21 mouse cellular contexts compared by ENCODE assay signal in the genomic region with DNA sequence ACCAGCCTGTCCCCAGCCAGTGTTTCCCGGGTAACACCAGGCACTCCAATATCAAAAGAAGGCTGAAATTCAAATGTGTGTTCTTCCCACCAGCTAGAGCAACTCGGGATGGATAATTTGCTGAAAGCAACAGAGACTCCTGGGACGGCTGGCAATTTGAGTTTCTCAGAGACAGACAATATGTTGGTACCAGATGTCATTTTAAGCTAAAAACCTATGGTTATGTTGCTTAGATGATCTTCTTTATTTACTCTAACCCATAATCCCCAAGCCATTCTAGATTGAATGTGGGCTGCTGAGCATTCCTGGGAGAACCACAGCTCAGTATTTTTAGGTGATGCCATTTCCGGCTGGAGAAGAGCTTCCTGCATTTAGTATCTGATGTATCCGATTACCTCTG. TPM values are rescaled to one million over a fixed set of nuclear protein-coding genes. Genes with fewer than 3 reads are reported as not detected.
A peak's percentile ranks its signal among the peaks of the same experiment; 100 is the strongest.
DNase-seq lines count a peak whose midpoint lies in the region; ATAC-seq and TF ChIP-seq lines count a peak whose summit lies in the region.
"Had no signal": no experiment of that assay in that cellular context is flagged by ENCODE, and none has a peak within 500 bp of the region (broad histone marks: within the 10 kb centered on the region; RNA-seq: fewer than 3 reads in every experiment).

No protein-coding gene starts in this region.

- ATAC-seq in embryonic facial prominence, embryonic 14.5 days (ENCODE audit: low read depth), result no peak
- no peak for ATAC-seq in midbrain, embryonic 14.5 days (ENCODE audit: low FRiP score, low TSS enrichment)
- ATAC-seq in midbrain, embryonic 15.5 days (replicated peaks), result no peak
- ATAC-seq: intestine, postnatal 0 days had no signal

- DNase-seq in embryonic facial prominence, embryonic 14.5 days (ENCODE audit: low spot score), result peak; percentile 63
- DNase-seq in embryonic facial prominence, embryonic 10.5 days (ENCODE audit: low spot score), result no peak
- DNase-seq in layer of hippocampus, adult 11-12 months (ENCODE audit: low spot score), result peak; percentile 19
- no peak for DNase-seq in layer of hippocampus, postnatal 36 days
- no peak for DNase-seq in midbrain, embryonic 14.5 days
- DNase-seq in adrenal gland, postnatal 25 days, result no peak
- DNase-seq: adrenal gland, postnatal 10 days; cerebellum, adult 9-11 months; gastrocnemius, postnatal 10 days; heart, postnatal 4 days; kidney, postnatal 25 days; liver; lung, postnatal 36 days had no signal

- no peak overlapping the region for H3K9ac ChIP-seq in embryonic facial prominence, embryonic 14.5 days (ENCODE audit: low read depth, low read length)
- H3K9ac ChIP-seq in midbrain, embryonic 14.5 days (replicated peaks; ENCODE audit: low read length), result no peak overlapping the region
- H3K9ac ChIP-seq in midbrain, embryonic 15.5 days, result no peak overlapping the region
- H3K9ac ChIP-seq: liver, embryonic 15.5 days; lung, embryonic 15.5 days had no signal

- H3K4me2 ChIP-seq in embryonic facial prominence, embryonic 14.5 days (ENCODE audit: low read depth, low read length), result no peak overlapping the region
- no peak overlapping the region for H3K4me2 ChIP-seq in midbrain, embryonic 14.5 days (ENCODE audit: low read length)
- H3K4me2 ChIP-seq in midbrain, embryonic 15.5 days, result no peak overlapping the region
- H3K4me2 ChIP-seq in myocyte (ENCODE audit: low read depth), result peak overlapping the region; percentile 34
- H3K4me2 ChIP-seq: liver, embryonic 15.5 days; lung, embryonic 15.5 days had no signal

- no peaks in the 10 kb centered on the region for H3K79me2 ChIP-seq in myocyte (ENCODE audit: control insufficient read depth, insufficient read depth)

- H3K9me3 ChIP-seq in embryonic facial prominence, embryonic 14.5 days (ENCODE audit: control insufficient read depth, low read length), result no peaks in the 10 kb centered on the region
- H3K9me3 ChIP-seq in embryonic facial prominence, embryonic 10.5 days, result no peaks in the 10 kb centered on the region
- H3K9me3 ChIP-seq in midbrain, embryonic 14.5 days (ENCODE audit: control insufficient read depth, low read length), result no peaks in the 10 kb centered on the region
- H3K9me3 ChIP-seq in midbrain, embryonic 15.5 days, result no peaks in the 10 kb centered on the region
- H3K9me3 ChIP-seq: heart, embryonic 10.5 days; limb, embryonic 10.5 days; liver, embryonic 15.5 days; lung, embryonic 15.5 days had no signal

- TF ChIP-seq POLR2A in myocyte (IDR thresholded peaks at IDR 0.05; ENCODE audit: insufficient read length, low read depth), result no peak

- H3K27me3 ChIP-seq in embryonic facial prominence, embryonic 14.5 days (replicated peaks; ENCODE audit: control insufficient read depth, insufficient read depth, low read length), result no peaks in the 10 kb centered on the region
- H3K27me3 ChIP-seq in embryonic facial prominence, embryonic 10.5 days (replicated peaks; ENCODE audit: low read depth, poor library complexity, severe bottlenecking), result no peaks in the 10 kb centered on the region
- H3K27me3 ChIP-seq in midbrain, embryonic 14.5 days (ENCODE audit: control insufficient read depth, insufficient read depth, low read length), result no peaks in the 10 kb centered on the region
- no peaks in the 10 kb centered on the region for H3K27me3 ChIP-seq in midbrain, embryonic 15.5 days (replicated peaks)
- H3K27me3 ChIP-seq in myocyte (ENCODE audit: control insufficient read depth, insufficient read depth, insufficient read length), result no peaks in the 10 kb centered on the region
- H3K27me3 ChIP-seq: liver, embryonic 15.5 days; lung, embryonic 15.5 days had no signal

- no peaks in the 10 kb centered on the region for H3K36me3 ChIP-seq in embryonic facial prominence, embryonic 14.5 days (ENCODE audit: control insufficient read depth, insufficient read depth, low read length)
- no peaks in the 10 kb centered on the region for H3K36me3 ChIP-seq in embryonic facial prominence, embryonic 10.5 days (replicated peaks)
- H3K36me3 ChIP-seq in midbrain, embryonic 14.5 days (ENCODE audit: control insufficient read depth, insufficient read depth, low read length), result no peaks in the 10 kb centered on the region
- no peaks in the 10 kb centered on the region for H3K36me3 ChIP-seq in midbrain, embryonic 15.5 days (replicated peaks)
- no peaks in the 10 kb centered on the region for H3K36me3 ChIP-seq in myocyte (ENCODE audit: control insufficient read depth, insufficient read depth)
- H3K36me3 ChIP-seq: heart, embryonic 10.5 days; limb, embryonic 10.5 days; liver, embryonic 15.5 days; lung, embryonic 15.5 days had no signal

- 46% methylated on average over 5 of the region's 5 CpGs for WGBS in embryonic facial prominence, embryonic 14.5 days
- 73% methylated on average over 5 of the region's 5 CpGs for WGBS in embryonic facial prominence, embryonic 10.5 days
- WGBS in midbrain, embryonic 14.5 days, result 37% methylated on average over 5 of the region's 5 CpGs
- 41% methylated on average over 5 of the region's 5 CpGs for WGBS in midbrain, embryonic 15.5 days

- no peak overlapping the region for H3K27ac ChIP-seq in embryonic facial prominence, embryonic 14.5 days (replicated peaks; ENCODE audit: low read depth, low read length)
- no peak overlapping the region for H3K27ac ChIP-seq in embryonic facial prominence, embryonic 10.5 days (replicated peaks)
- peak overlapping the region; percentile 45; the same call in 1 of the 2 replicates for H3K27ac ChIP-seq in midbrain, embryonic 14.5 days (replicated peaks; ENCODE audit: low read depth, low read length)
- no peak overlapping the region for H3K27ac ChIP-seq in midbrain, embryonic 15.5 days
- H3K27ac ChIP-seq: heart, embryonic 10.5 days; limb, embryonic 10.5 days; liver, embryonic 15.5 days; lung, embryonic 15.5 days; stomach, postnatal 0 days had no signal

- no peak overlapping the region for H3ac ChIP-seq in myocyte (ENCODE audit: control insufficient read depth, insufficient read length)

- no peaks in the 10 kb centered on the region for H3K4me1 ChIP-seq in embryonic facial prominence, embryonic 14.5 days (ENCODE audit: control insufficient read depth, insufficient read depth, low read length)
- peaks cover 8% of the 10 kb centered on the region; the same call in 1 of the 2 replicates for H3K4me1 ChIP-seq in embryonic facial prominence, embryonic 10.5 days
- H3K4me1 ChIP-seq in midbrain, embryonic 14.5 days (ENCODE audit: control insufficient read depth, insufficient read depth, low read length), result peaks cover 13% of the 10 kb centered on the region; the same call in 1 of the 2 replicates
- H3K4me1 ChIP-seq in midbrain, embryonic 15.5 days, result peaks cover 24% of the 10 kb centered on the region
- H3K4me1 ChIP-seq: heart, embryonic 10.5 days; liver, embryonic 15.5 days; lung, embryonic 15.5 days had no signal

- H3K4me3 ChIP-seq in embryonic facial prominence, embryonic 14.5 days (ENCODE audit: low read depth, low read length), result no peak overlapping the region
- H3K4me3 ChIP-seq in embryonic facial prominence, embryonic 10.5 days, result no peak overlapping the region
- no peak overlapping the region for H3K4me3 ChIP-seq in midbrain, embryonic 14.5 days (replicated peaks; ENCODE audit: low read depth, low read length)
- no peak overlapping the region for H3K4me3 ChIP-seq in midbrain, embryonic 15.5 days
- no peak overlapping the region for H3K4me3 ChIP-seq in myocyte
- H3K4me3 ChIP-seq: heart, embryonic 10.5 days; limb, embryonic 10.5 days; liver, embryonic 15.5 days; lung, embryonic 15.5 days had no signal

TF ChIP-seq in myocyte, 11 proteins besides CTCF, POLR2A, EP300 and RAD21:
- no peak for TF ChIP-seq REST (IDR thresholded peaks at IDR 0.05; ENCODE audit: insufficient read depth, insufficient read length)
- no peak for TF ChIP-seq CEBPB (IDR thresholded peaks at IDR 0.05; ENCODE audit: insufficient read depth, poor library complexity, severe bottlenecking)
- no peak for TF ChIP-seq E2F4 (IDR thresholded peaks at IDR 0.05; ENCODE audit: insufficient read depth)
- no peak for TF ChIP-seq MYOG (IDR thresholded peaks at IDR 0.05; ENCODE audit: control insufficient read depth in 1 of 3, insufficient read depth in 1 of 3, insufficient read length in 2 of 3, low read depth in 2 of 3)
- TF ChIP-seq TCF12 (IDR thresholded peaks at IDR 0.05; ENCODE audit: insufficient read depth, poor library complexity, severe bottlenecking), result no peak
- no peak for TF ChIP-seq POLR2AphosphoS2 (IDR thresholded peaks at IDR 0.05; ENCODE audit: insufficient read length, low read depth)

RNA-seq across cellular contexts. Expression of a gene that starts 56.3 kb away (rescaled TPM):
- polyA plus RNA-seq in embryonic facial prominence, embryonic 14.5 days (2014; fragmentation: Nextera tagmentation; extraction: Ambion mirVana), result 1.6 and 2.3 TPM in 2 replicates
- polyA plus RNA-seq in embryonic facial prominence, embryonic 10.5 days (2016; fragmentation: Nextera tagmentation; extraction: Ambion mirVana), result 2.4 and 2.9 TPM in 2 replicates
- 10 to 100 TPM; 24.5 to 26.9 TPM for total RNA-seq in layer of hippocampus, postnatal 36 days (2021)
- polyA plus RNA-seq in midbrain, embryonic 14.5 days (2014; fragmentation: Nextera tagmentation; extraction: Ambion mirVana), result 12.8 and 16.7 TPM in 2 replicates
- polyA plus RNA-seq in midbrain, embryonic 15.5 days (2015; fragmentation: Nextera tagmentation; extraction: Ambion mirVana), result 15.3 and 15.9 TPM in 2 replicates
- 0.92 TPM for polyA plus RNA-seq in myocyte (2012; fragmentation: generic; extraction: Trizol)
- total RNA-seq in adrenal gland, postnatal 25 days (2021), result 5.5 and 9.1 TPM in 2 replicates

Comparison
In these comparisons a context has a peak if more than half of its experiments do, and no peak if none do; other contexts are left out.
1. DNase-seq: peak in embryonic facial prominence, embryonic 14.5 days (single experiment) and layer of hippocampus, adult 11-12 months (single experiment); none in embryonic facial prominence, embryonic 10.5 days (single experiment), layer of hippocampus, postnatal 36 days (0 of 2), midbrain, embryonic 14.5 days (single experiment) and adrenal gland, postnatal 25 days (single experiment).